Mouse (Mus musculus) heart, embryonic 13.5 days (tissue): ENCODE data around the gene Icosl. TPM values are rescaled to one million over a fixed set of nuclear protein-coding genes. Genes with fewer than 3 reads are reported as not detected.

Experiments used
- ATAC-seq: fragments of 200-750 bp; cut with Nextera tagmentation; 2 replicates; pipeline ENCODE4 v1.8.0; 2017; ENCODE audit warnings: moderate TSS enrichment; ENCODE audit not compliant: insufficient number of reproducible peaks, low FRiP score, low TSS enrichment; ENCODE audit errors: extremely low read depth
- H3K27ac ChIP-seq: fragments of 300-500 bp; sonication (generic); replicated peaks from 2 replicates; pipeline ENCODE4 v1.5.1; 2015; ENCODE audit warnings: moderate library complexity, mild to moderate bottlenecking, inconsistent platforms
- H3K27me3 ChIP-seq: fragments of 300-500 bp; sonication (generic); replicated peaks from 2 replicates; pipeline ENCODE4 v1.6.1; 2015; ENCODE audit warnings: mild to moderate bottlenecking, inconsistent platforms
- H3K36me3 ChIP-seq: fragments of 300-500 bp; sonication (generic); 2 replicates; pipeline ENCODE4 v1.6.1; 2015; ENCODE audit warnings: mild to moderate bottlenecking, inconsistent platforms
- H3K4me1 ChIP-seq: fragments of 300-500 bp; sonication (generic); 2 replicates; pipeline ENCODE4 v1.6.1; 2015; ENCODE audit warnings: inconsistent platforms
- H3K4me2 ChIP-seq: fragments of 300-500 bp; sonication (generic); 2 replicates; pipeline ENCODE4 v1.6.1; 2015; ENCODE audit warnings: inconsistent platforms, mild to moderate bottlenecking, moderate library complexity
- H3K4me3 ChIP-seq: fragments of 300-500 bp; sonication (generic); 2 replicates; pipeline ENCODE4 v1.5.1; 2015; ENCODE audit warnings: moderate library complexity, mild to moderate bottlenecking, inconsistent platforms
- H3K9ac ChIP-seq: fragments of 300-500 bp; sonication (generic); 2 replicates; pipeline ENCODE4 v1.6.1; 2015; ENCODE audit warnings: inconsistent platforms, mild to moderate bottlenecking, moderate library complexity
- H3K9me3 ChIP-seq: fragments of 300-500 bp; sonication (generic); 2 replicates; pipeline ENCODE4 v1.6.1; 2016; ENCODE audit warnings: inconsistent platforms
- WGBS: fragments of 180-500 bp; shearing (Covaris S2); methylation state at CpG from one replicate; pipeline ENCODE4 v1.1.7; 2015; ENCODE audit warnings: mixed read lengths; 5-methylcytosine and 5-hydroxymethylcytosine counted together
- polyA plus RNA-seq: library from polyadenylated mRNA; unstranded; fragments of >200 nt; fragmentation: Nextera tagmentation; extraction: Ambion mirVana; gene quantifications from 2 replicates; pipeline ENCODE4 v1.2.1, GENCODE M21; 2015

Gene Icosl
- polyA plus RNA-seq, 1 experiment from 2014 or later: 1.8 TPM

GRCm38 (mm10) chr10:78077862-78078261, 8.8 kb downstream of the Icosl start:
- no peak for ATAC-seq
- 60% methylated on average over 9 of the region's 9 CpGs for WGBS
- no peak overlapping the region for H3K9ac ChIP-seq

GRCm38 (mm10) chr10:78078276-78078675, 9.2 kb downstream of the Icosl start:
- Histone ChIP-seq H3K27ac (no peak overlapping the region), H3K27me3 (0 out of 2 replicates have a peak, but pooled peaks cover 5% of the 10 kb centered on the region), H3K4me2 (no peak overlapping the region), H3K4me1 (no peaks in the 10 kb centered on the region), H3K36me3 (peaks cover 5% of the 10 kb centered on the region; the same call in 1 of the 2 replicates), H3K9ac (no peak overlapping the region), H3K9me3 (no peaks in the 10 kb centered on the region), H3K4me3 (no peak overlapping the region)
- WGBS: 62% methylated on average over 5 of the region's 5 CpGs
- ATAC-seq: no peak

More at GRCm38 (mm10) chr10:78077862-78078261, 8.8 kb downstream of the Icosl start:
- no peaks in the 10 kb centered on the region for H3K9me3 ChIP-seq
- no peak overlapping the region for H3K27ac ChIP-seq
- no peak overlapping the region for H3K4me2 ChIP-seq
- no peaks in the 10 kb centered on the region for H3K4me1 ChIP-seq
- H3K4me3 ChIP-seq: no peak overlapping the region
- H3K27me3 ChIP-seq: 0 out of 2 replicates have a peak, but pooled peaks cover 5% of the 10 kb centered on the region
- peaks cover 5% of the 10 kb centered on the region; the same call in 1 of the 2 replicates for H3K36me3 ChIP-seq

GRCm38 (mm10) chr10:78079955-78080591, 11.0 kb downstream of the Icosl start:
- peaks cover 5% of the 10 kb centered on the region; the same call in 1 of the 2 replicates for H3K36me3 ChIP-seq
- no peak overlapping the region for H3K4me2 ChIP-seq
- no peaks in the 10 kb centered on the region for H3K9me3 ChIP-seq
- peaks cover 9% of the 10 kb centered on the region; the same call in 1 of the 2 replicates for H3K27me3 ChIP-seq
- no peak overlapping the region for H3K27ac ChIP-seq
- WGBS: 72% methylated on average over 4 of the region's 4 CpGs
- no peaks in the 10 kb centered on the region for H3K4me1 ChIP-seq
- no peak overlapping the region for H3K4me3 ChIP-seq
- no peak for ATAC-seq
- H3K9ac ChIP-seq: no peak overlapping the region

DNA sequence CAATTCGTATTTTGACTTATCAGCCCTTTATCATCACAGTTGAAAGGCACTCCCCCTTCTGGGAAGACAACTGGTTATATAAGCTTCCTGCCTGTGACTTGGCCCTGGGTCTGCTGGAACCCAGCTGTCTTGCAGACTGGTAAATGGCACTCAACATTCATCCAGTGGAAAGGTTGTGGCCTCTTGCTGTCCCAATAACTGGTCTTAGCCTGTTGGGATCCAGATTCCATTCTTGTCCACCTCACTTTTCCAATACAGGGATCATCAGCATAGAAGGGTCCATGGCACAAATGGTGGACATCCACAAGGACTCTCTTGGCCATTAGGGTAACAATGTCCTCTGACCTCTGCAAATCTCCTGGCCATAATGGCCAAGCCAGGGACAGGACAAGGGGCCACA, 15.0 kb downstream of the Icosl start:
- Histone ChIP-seq H3K4me3 (no peak overlapping the region), H3K36me3 (no peaks in the 10 kb centered on the region), H3K9ac (no peak overlapping the region), H3K27ac (no peak overlapping the region), H3K27me3 (peaks cover 16% of the 10 kb centered on the region), H3K9me3 (no peaks in the 10 kb centered on the region), H3K4me1 (no peaks in the 10 kb centered on the region), H3K4me2 (no peak overlapping the region)
- ATAC-seq: no peak
- 36% methylated on average over 1 of the region's 1 CpGs for WGBS

DNA sequence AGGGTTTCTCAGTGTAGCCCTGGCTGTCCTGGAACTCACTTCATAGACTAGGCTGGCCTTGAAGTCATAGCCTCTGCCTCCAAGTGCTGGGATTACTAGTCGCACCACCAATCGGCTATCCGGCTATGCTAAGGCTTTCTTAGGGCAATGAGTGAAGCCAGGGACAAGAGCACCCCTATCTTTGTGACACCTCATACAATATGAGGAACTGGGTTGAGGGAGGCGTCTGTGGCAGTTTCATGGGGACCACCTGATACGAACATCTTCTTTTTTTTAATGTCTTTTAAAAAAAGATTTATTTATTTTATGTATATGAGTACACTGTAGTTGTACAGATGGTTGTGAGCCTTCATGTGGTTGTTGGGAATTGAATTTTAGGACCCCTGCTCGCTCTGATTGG, 16.6 kb downstream of the Icosl start:
- no peaks in the 10 kb centered on the region for H3K4me1 ChIP-seq
- H3K27me3 ChIP-seq: peaks cover 11% of the 10 kb centered on the region
- H3K9ac ChIP-seq: no peak overlapping the region
- no peaks in the 10 kb centered on the region for H3K9me3 ChIP-seq
- H3K36me3 ChIP-seq: no peaks in the 10 kb centered on the region
- no peak overlapping the region for H3K4me2 ChIP-seq
- WGBS: 77% methylated on average over 6 of the region's 6 CpGs
- no peak for ATAC-seq
- no peak overlapping the region for H3K27ac ChIP-seq
- no peak overlapping the region for H3K4me3 ChIP-seq

DNA sequence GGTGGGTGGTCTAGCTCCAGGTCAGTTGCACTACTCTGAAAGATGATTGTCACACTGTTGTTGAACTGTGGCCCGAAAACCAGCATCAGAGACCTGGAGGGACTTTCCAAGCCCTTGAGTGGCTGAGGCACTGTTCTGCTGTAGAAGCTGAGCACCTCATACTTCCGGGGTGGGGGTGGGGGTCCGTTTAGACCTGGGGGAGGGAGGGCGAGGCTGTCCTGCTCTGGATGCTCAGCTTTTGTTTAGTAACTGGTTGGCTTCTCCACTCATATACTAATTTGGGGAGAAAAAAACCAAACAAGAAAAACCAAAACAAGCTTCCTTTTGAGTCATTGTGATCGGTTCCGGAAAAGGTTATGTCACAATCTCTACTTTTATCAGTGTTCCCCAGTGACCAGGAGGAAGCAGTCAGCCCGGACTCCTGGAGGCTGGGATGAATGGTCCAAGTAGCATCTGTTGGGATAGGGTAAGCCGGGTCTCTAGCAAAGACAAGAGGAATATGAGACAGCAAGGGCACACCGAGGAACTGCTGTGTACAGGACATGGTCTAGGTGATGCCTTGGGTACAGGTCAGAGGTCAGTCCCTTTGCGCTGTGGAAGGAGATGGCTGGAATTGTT, 17.5 kb downstream of the Icosl start:
- ATAC-seq: no peak
- H3K9me3 ChIP-seq: no peaks in the 10 kb centered on the region

GRCm38 (mm10) chr10:78087101-78087511, 18.0 kb downstream of the Icosl start:
- H3K36me3 ChIP-seq: no peaks in the 10 kb centered on the region
- peaks cover 18% of the 10 kb centered on the region for H3K27me3 ChIP-seq
- no peak overlapping the region for H3K4me3 ChIP-seq
- 68% methylated on average over 6 of the region's 6 CpGs for WGBS
- no peak overlapping the region for H3K9ac ChIP-seq
- H3K4me1 ChIP-seq: no peaks in the 10 kb centered on the region
- ATAC-seq: no peak
- no peaks in the 10 kb centered on the region for H3K9me3 ChIP-seq
- no peak overlapping the region for H3K4me2 ChIP-seq
- no peak overlapping the region for H3K27ac ChIP-seq

More for the DNA sequence above, 17.5 kb downstream of the Icosl start:
- H3K4me3 ChIP-seq: no peak overlapping the region
- 60% methylated on average over 10 of the region's 10 CpGs for whole genome bisulfite sequencing
- H3K4me1 ChIP-seq: no peaks in the 10 kb centered on the region
- no peaks in the 10 kb centered on the region for H3K36me3 ChIP-seq
- no peak overlapping the region for H3K4me2 ChIP-seq
- H3K9ac ChIP-seq: no peak overlapping the region
- no peak overlapping the region for H3K27ac ChIP-seq
- peaks cover 14% of the 10 kb centered on the region for H3K27me3 ChIP-seq

- Histone ChIP-seq H3K4me1 (no peaks in the 10 kb centered on the region), H3K4me3 (no peak overlapping the region), H3K9ac (no peak overlapping the region), H3K27me3 (peaks cover 20% of the 10 kb centered on the region), H3K9me3 (no peaks in the 10 kb centered on the region), H3K36me3 (no peaks in the 10 kb centered on the region), H3K4me2 (no peak overlapping the region), H3K27ac (no peak overlapping the region)
- no peak for ATAC-seq
- WGBS: 20% methylated on average over 6 of the region's 6 CpGs
These were observed 21.1 kb downstream of the Icosl start for GRCm38 (mm10) chr10:78090246-78090645.

DNA sequence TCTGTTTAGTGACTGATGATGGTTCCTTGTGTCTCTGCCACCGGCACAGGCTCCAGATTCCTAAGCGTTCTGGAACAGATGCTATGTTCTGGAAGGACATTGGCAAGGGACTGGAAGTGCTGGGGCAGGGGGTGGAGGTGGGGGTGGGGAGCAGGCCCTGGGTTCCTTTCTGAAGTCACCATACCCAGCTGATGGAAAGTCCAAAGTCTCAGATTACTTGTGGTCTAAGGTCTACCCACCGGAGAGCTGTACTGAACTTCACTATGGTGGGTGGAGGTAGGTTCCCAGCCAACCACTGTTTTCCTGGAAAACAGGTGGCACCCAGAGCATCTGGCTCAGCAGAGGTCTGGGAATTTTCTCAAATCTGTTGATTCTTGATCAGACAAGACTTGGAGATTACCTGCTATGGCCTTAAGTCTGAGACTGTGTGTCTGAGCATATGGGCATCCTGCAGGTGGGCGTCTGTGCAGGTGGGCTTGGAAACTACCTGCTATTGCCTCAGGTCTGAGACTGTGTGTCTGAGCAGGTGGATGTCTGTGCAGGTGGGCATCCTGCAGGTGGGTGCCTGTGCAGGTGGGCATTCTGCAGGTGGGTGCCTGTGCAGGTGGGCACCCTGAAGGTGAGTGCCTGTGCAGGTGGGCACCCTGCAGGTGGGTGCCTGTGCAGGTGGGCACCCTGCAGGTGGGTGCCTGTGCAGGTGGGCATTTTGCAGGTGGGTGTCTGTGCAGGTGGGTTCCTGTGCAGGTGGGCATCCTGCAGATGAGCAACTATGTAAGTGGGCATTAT, 21.8 kb downstream of the Icosl start:
- Histone ChIP-seq H3K9ac (no peak overlapping the region), H3K4me3 (no peak overlapping the region), H3K27me3 (peaks cover 20% of the 10 kb centered on the region), H3K36me3 (no peaks in the 10 kb centered on the region), H3K27ac (no peak overlapping the region), H3K9me3 (no peaks in the 10 kb centered on the region), H3K4me2 (no peak overlapping the region), H3K4me1 (no peaks in the 10 kb centered on the region)
- 70% methylated on average over 4 of the region's 4 CpGs for WGBS
- no peak for ATAC-seq

DNA sequence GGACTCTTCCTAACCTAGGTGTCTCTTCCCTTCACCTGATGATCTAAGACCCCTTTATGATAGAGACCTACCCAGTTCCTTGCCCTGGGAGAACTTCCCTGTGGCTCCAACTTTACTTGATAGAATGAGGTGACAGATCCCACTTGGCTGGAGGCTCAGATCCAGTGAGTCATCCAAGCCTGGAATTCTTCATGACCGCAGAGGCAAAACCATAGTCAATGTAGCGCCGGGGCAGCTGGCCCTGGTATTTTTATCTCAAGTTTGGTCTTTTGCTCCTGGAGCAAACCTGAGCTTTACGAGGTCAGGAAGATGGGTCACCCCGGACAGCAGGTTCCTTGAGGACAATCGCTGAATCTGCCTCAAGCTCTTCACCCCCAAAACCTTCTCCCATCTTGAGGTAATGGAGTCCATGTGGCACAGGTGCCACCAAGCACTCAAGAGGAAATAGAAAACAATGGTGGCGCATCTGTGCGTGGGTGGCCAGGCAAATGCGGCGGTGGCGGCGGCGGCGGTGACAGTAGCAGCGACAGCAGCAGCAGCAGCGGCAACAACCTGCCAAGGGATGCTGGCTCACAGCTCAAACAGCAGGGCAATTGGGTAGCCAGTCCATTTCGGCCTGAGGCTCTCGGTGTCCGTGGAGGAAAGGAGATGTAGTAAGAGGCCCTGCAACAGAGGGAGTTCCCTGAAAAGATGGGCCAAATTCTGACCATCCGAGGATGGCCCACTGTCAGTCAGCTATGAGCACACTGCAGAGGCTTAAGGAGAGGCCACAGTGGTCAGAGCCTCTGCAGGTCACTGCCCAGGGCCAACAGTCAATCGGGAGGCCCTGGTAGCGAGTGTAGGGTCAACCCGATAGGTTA, 23.0 kb downstream of the Icosl start:
- H3K27ac ChIP-seq: no peak overlapping the region
- no peak for ATAC-seq
- H3K9me3 ChIP-seq: no peaks in the 10 kb centered on the region
- no peak overlapping the region for H3K4me2 ChIP-seq
- WGBS: 71% methylated on average over 23 of the region's 23 CpGs
- no peak overlapping the region for H3K4me3 ChIP-seq
- H3K36me3 ChIP-seq: no peaks in the 10 kb centered on the region
- peaks cover 20% of the 10 kb centered on the region for H3K27me3 ChIP-seq
- H3K4me1 ChIP-seq: no peaks in the 10 kb centered on the region
- no peak overlapping the region for H3K9ac ChIP-seq

GRCm38 (mm10) chr10:78092725-78093029, 23.6 kb downstream of the Icosl start:
- WGBS: 85% methylated on average over 13 of the region's 13 CpGs
- no peak for ATAC-seq
- no peak overlapping the region for H3K27ac ChIP-seq

More at GRCm38 (mm10) chr10:78092725-78093029, 23.6 kb downstream of the Icosl start:
- H3K4me2 ChIP-seq: no peak overlapping the region
- H3K27me3 ChIP-seq: peaks cover 18% of the 10 kb centered on the region
- H3K4me3 ChIP-seq: no peak overlapping the region
- H3K36me3 ChIP-seq: no peaks in the 10 kb centered on the region
- no peaks in the 10 kb centered on the region for H3K9me3 ChIP-seq
- no peak overlapping the region for H3K9ac ChIP-seq
- H3K4me1 ChIP-seq: no peaks in the 10 kb centered on the region
